Mouse (Mus musculus) embryonic facial prominence, embryonic 11.5 days (tissue): ENCODE data around the gene Lrrtm3. TPM values are rescaled to one million over a fixed set of nuclear protein-coding genes. Genes with fewer than 3 reads are reported as not detected.

Experiments used
- ATAC-seq: fragments of 200-750 bp; cut with Nextera tagmentation; replicated peaks from 2 replicates; pipeline ENCODE4 v1.8.0; 2017; ENCODE audit warnings: low read depth; ENCODE audit not compliant: insufficient number of reproducible peaks, low FRiP score, low TSS enrichment
- DNase-seq: peaks from one replicate; pipeline ENCODE4 v3.0.0-alpha.2; 2015; ENCODE audit warnings: low spot score
- H3K27ac ChIP-seq: fragments of 300-500 bp; sonication (generic); replicated peaks from 2 replicates; pipeline ENCODE4 v1.5.1; 2014; ENCODE audit warnings: mild to moderate bottlenecking, low read depth, low read length, control low read depth
- H3K27me3 ChIP-seq: fragments of 300-500 bp; sonication (generic); 2 replicates; pipeline ENCODE4 v1.6.1; 2014; ENCODE audit warnings: mild to moderate bottlenecking, low read length, moderate library complexity, mixed read lengths; ENCODE audit not compliant: control insufficient read depth, insufficient read depth
- H3K36me3 ChIP-seq: fragments of 300-500 bp; sonication (generic); replicated peaks from 2 replicates; pipeline ENCODE4 v1.6.1; 2014; ENCODE audit warnings: low read depth, mild to moderate bottlenecking, low read length, moderate library complexity, mixed read lengths; ENCODE audit not compliant: control insufficient read depth, insufficient read depth
- H3K4me1 ChIP-seq: fragments of 300-500 bp; sonication (generic); 2 replicates; pipeline ENCODE4 v1.6.1; 2014; ENCODE audit warnings: low read length, mixed read lengths; ENCODE audit not compliant: control insufficient read depth, insufficient read depth
- H3K4me2 ChIP-seq: fragments of 300-500 bp; sonication (generic); 2 replicates; pipeline ENCODE4 v1.6.1; 2014; ENCODE audit warnings: low read depth, mild to moderate bottlenecking, control low read depth, low read length, moderate library complexity
- H3K4me3 ChIP-seq: fragments of 300-500 bp; sonication (generic); 2 replicates; pipeline ENCODE4 v1.5.1; 2014; ENCODE audit warnings: low read depth, low read length, control low read depth
- H3K9ac ChIP-seq: fragments of 300-500 bp; sonication (generic); replicated peaks from 2 replicates; pipeline ENCODE4 v1.6.1; 2014; ENCODE audit warnings: mild to moderate bottlenecking, control low read depth, low read length
- H3K9me3 ChIP-seq: fragments of 300-500 bp; sonication (generic); replicated peaks from 2 replicates; pipeline ENCODE4 v1.6.1; 2016; ENCODE audit warnings: mild to moderate bottlenecking, low read length, inconsistent platforms, mixed read lengths; ENCODE audit not compliant: control insufficient read depth
- WGBS: fragments of 180-500 bp; shearing (Covaris S2); extraction: QIAGEN DNeasy Blood & Tissue Kit; methylation state at CpG from one replicate; pipeline ENCODE4 v1.1.7; 2014; 5-methylcytosine and 5-hydroxymethylcytosine counted together
- polyA plus RNA-seq: library from polyadenylated mRNA; unstranded; fragments of >200 nt; fragmentation: Nextera tagmentation; extraction: Ambion mirVana; gene quantifications from 2 replicates; pipeline ENCODE4 v1.2.1, GENCODE M21; 2014

Lrrtm3 gene
- polyA plus RNA-seq, 1 experiment from 2014 or later, result 0.36 TPM

GRCm38 (mm10) chr10:63947266-63947665 lies 142.8 kb downstream of the Lrrtm3 start:
- 77% methylated on average over 4 of the region's 4 CpGs for WGBS
- DNase-seq (no peak), ATAC-seq (no peak)
- no peak overlapping the region for H3K9ac ChIP-seq
- H3K9me3 ChIP-seq, result no peaks in the 10 kb centered on the region
- H3K27ac ChIP-seq, result no peak overlapping the region
- H3K4me3 ChIP-seq, result no peak overlapping the region
- H3K4me1 ChIP-seq, result no peaks in the 10 kb centered on the region
- H3K36me3 ChIP-seq, result no peaks in the 10 kb centered on the region
- H3K27me3 ChIP-seq, result no peaks in the 10 kb centered on the region
- H3K4me2 ChIP-seq, result no peak overlapping the region

DNA sequence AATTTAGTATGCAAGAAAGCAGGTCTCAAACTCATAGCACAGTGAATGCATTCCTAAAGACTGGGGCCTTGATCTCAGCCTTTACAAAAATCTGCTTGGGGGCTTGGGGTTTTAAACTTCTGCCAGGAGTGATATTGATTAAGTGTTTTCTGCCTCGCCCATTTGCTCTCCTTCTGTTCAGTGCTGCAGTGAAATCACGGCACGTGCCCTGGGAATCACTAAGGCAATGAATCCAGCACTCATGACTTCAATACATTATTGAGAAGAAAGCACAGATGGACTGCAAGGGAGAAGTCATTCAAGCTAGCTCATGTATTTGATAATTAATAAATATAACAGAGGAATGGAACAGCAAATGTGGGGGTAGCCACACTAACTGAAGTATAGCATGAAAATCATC lies 144.5 kb downstream of the Lrrtm3 start:
- no peaks in the 10 kb centered on the region for H3K36me3 ChIP-seq
- H3K4me2 ChIP-seq, result no peak overlapping the region
- H3K4me1 ChIP-seq, result no peaks in the 10 kb centered on the region
- ATAC-seq (no peak), DNase-seq (no peak)
- no peak overlapping the region for H3K27ac ChIP-seq
- WGBS, result 85% methylated on average over 3 of the region's 3 CpGs
- H3K4me3 ChIP-seq, result no peak overlapping the region
- H3K9me3 ChIP-seq, result no peaks in the 10 kb centered on the region
- no peak overlapping the region for H3K9ac ChIP-seq
- no peaks in the 10 kb centered on the region for H3K27me3 ChIP-seq

DNA sequence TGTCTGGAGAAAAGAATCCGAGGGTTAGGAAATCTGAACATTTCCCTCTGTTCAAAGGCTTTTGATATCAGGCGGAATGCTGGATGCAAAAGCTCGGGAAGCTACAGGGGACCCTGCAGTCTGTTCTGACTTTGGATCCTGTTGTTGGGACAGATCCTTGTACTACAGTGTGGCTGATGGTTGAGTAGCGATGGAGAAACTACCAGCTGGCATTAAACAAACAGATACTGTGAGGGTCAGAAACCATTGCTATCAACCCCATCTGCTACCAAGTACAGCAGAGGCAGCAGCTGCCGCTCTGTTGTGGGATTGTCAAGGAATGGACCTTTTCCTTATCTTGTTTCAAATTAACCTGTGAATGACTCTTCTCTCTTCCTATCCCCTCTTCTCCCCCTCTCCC lies 156.1 kb downstream of the Lrrtm3 start:
- no peak overlapping the region for H3K4me3 ChIP-seq
- 79% methylated on average over 5 of the region's 5 CpGs for WGBS
- no peak for ATAC-seq

DNA sequence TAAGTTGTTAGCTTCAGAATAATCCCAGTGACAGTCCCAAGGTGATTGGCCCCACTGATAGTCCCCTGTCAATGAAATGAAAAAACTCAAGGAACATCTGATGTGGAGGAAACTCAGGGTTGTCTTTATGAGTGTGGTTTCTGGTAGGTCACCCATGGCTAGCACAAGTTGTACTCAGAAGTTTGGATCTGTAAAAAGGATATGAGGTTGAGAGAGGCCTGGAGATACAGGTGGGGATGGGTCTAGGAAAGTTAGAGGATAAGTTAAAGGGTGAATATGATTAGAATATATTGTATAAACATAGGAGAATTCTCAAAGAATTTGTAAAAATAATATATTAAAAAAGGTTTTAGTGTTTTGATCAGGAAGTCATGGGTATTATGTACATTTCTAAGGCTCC lies 162.7 kb downstream of the Lrrtm3 start, which contains the start of gene Gm10118:
Gm10118 (minus strand) TSS at position 101 of the 400 bp plus-strand sequence.
- H3K4me2 ChIP-seq, result no peak within 1 kb of the TSS
- no peaks in the 10 kb centered on the region for H3K27me3 ChIP-seq
- no peak within 1 kb of the TSS for H3K4me3 ChIP-seq
- no peaks in the 10 kb centered on the region for H3K4me1 ChIP-seq
- H3K9me3 ChIP-seq, result no peaks in the 10 kb centered on the region
- DNase-seq (no peak), ATAC-seq (no peak)
- no peak within 1 kb of the TSS for H3K27ac ChIP-seq
- H3K36me3 ChIP-seq, result no peaks in the 10 kb centered on the region
- H3K9ac ChIP-seq, result no peak within 1 kb of the TSS

More for the DNA sequence above, 156.1 kb downstream of the Lrrtm3 start:
- H3K9me3 ChIP-seq, result no peaks in the 10 kb centered on the region
- no peak overlapping the region for H3K4me2 ChIP-seq
- H3K9ac ChIP-seq, result no peak overlapping the region
- no peaks in the 10 kb centered on the region for H3K36me3 ChIP-seq
- no peak for DNase-seq
- H3K27me3 ChIP-seq, result no peaks in the 10 kb centered on the region
- H3K4me1 ChIP-seq, result no peaks in the 10 kb centered on the region
- H3K27ac ChIP-seq, result no peak overlapping the region

DNA sequence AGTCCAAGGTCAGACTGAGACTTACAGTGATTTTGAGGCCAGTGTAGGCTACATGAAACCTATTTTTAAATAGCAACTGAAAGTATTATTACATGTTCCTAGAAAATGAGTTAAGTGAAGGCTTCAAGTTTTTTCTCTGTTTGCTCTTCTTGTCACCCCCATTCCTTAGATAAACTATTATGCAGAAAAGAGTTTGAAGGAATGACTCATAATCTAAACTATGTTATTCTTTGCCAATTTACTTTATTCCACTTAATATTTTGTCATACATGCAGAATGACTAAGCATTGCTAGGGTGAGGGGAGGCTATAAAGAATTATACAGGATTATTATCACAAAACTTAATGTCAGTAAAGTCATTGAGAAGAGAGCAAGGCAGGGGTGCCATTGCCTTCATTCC lies 181.2 kb downstream of the Lrrtm3 start:
- DNase-seq (no peak), ATAC-seq (no peak)
- Histone ChIP-seq H3K27ac (no peak overlapping the region), H3K4me3 (no peak overlapping the region), H3K9me3 (no peaks in the 10 kb centered on the region), H3K4me1 (no peaks in the 10 kb centered on the region), H3K4me2 (no peak overlapping the region), H3K27me3 (no peaks in the 10 kb centered on the region), H3K36me3 (no peaks in the 10 kb centered on the region), H3K9ac (no peak overlapping the region)

DNA sequence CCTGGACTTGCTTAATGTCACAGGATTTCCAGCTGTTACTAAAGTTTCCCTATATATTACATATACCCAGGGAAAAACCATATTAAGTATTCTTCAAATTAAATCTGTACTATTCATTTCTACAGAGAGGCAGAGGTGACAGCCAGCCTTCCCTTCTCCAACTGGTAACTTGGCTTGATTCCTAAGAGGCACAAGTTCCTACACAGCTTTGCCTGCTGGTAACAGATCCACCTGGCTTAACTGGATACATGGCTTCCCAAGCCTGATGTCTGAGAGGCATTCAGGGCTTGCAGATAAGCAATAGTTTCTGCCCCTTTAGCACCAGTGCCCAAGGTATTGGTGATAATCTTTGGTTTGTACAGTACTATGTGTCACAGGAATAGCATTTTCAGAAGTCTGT lies 190.2 kb downstream of the Lrrtm3 start:
- no peak for ATAC-seq
- no peak for DNase-seq
- H3K36me3 ChIP-seq, result no peaks in the 10 kb centered on the region
- H3K4me3 ChIP-seq, result no peak overlapping the region
- H3K9ac ChIP-seq, result no peak overlapping the region
- no peak overlapping the region for H3K27ac ChIP-seq
- no peak overlapping the region for H3K4me2 ChIP-seq
- no peaks in the 10 kb centered on the region for H3K9me3 ChIP-seq
- no peaks in the 10 kb centered on the region for H3K27me3 ChIP-seq
- no peaks in the 10 kb centered on the region for H3K4me1 ChIP-seq

DNA sequence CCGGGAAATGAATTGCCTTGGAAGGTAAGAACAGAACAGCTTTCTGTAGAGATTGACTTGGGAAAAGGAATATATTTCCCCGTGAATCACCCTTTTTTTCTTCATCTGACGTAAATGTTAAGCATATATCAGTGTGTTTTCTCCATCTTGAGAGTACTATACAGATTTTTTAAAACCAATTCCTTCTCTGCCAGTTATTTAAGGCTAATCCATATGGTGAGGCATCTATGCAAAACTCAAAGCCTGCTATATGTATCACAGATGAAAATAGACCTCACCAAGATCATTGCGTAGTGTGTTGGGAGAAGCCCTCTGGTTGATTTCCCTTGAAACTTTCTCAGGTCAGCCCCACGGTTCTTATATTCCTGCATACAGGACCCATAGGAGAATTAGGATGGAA lies 195.5 kb downstream of the Lrrtm3 start:
- no peak overlapping the region for H3K27ac ChIP-seq
- no peaks in the 10 kb centered on the region for H3K9me3 ChIP-seq
- no peaks in the 10 kb centered on the region for H3K4me1 ChIP-seq
- no peak overlapping the region for H3K4me2 ChIP-seq
- H3K4me3 ChIP-seq, result no peak overlapping the region
- H3K36me3 ChIP-seq, result no peaks in the 10 kb centered on the region
- DNase-seq (no peak), ATAC-seq (no peak)
- H3K9ac ChIP-seq, result no peak overlapping the region
- 87% methylated on average over 5 of the region's 5 CpGs for WGBS
- no peaks in the 10 kb centered on the region for H3K27me3 ChIP-seq

DNA sequence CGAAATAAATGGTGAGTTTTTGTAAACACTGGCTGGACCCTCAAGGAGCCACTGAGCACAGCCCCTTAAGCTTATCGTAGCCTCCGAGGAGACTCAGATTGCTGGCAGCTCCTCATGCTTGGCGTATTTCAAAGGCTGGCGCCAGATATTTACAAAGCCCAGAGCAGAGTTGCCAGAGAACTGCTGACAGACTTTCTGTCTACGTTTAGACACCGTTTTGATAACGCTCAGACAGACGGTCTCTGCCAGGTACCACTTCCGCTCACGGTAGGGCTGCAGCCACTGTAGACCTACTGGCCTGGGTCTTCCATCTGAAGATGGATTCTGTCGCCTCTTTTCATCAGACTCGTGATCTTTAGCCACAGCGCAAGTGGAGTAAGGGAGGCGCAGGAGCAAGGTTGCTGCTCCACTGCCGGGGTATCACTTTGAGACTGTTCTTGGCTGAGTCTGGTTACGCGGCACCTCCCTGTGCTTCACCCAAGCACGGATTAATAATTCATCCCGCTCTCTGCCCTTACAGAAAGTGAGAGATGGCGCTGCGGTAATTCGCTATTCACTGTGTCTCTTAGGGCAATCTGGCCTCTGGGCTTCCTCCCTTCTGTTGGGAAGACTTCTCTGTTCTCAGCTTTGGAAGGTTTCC lies 203.5 kb downstream of the Lrrtm3 start:
- ATAC-seq (no peak), DNase-seq (no peak)
- H3K9ac ChIP-seq, result no peak overlapping the region
- no peak overlapping the region for H3K4me2 ChIP-seq
- H3K9me3 ChIP-seq, result no peaks in the 10 kb centered on the region
- WGBS, result 84% methylated on average over 23 of the region's 23 CpGs
- no peaks in the 10 kb centered on the region for H3K27me3 ChIP-seq
- H3K36me3 ChIP-seq, result no peaks in the 10 kb centered on the region
- H3K27ac ChIP-seq, result no peak overlapping the region
- no peak overlapping the region for H3K4me3 ChIP-seq
- no peaks in the 10 kb centered on the region; the same call in 1 of the 2 replicates for H3K4me1 ChIP-seq
